Mouse (Mus musculus): ENCODE data around the gene Ncapg2.
A peak's percentile ranks its signal among the peaks of the same experiment; 100 is the strongest.

Gene Ncapg2

GRCm38 (mm10) chr12:116460379-116461065 is 55.3 kb downstream of the Ncapg2 start:
- no peak for DNase-seq

DNA sequence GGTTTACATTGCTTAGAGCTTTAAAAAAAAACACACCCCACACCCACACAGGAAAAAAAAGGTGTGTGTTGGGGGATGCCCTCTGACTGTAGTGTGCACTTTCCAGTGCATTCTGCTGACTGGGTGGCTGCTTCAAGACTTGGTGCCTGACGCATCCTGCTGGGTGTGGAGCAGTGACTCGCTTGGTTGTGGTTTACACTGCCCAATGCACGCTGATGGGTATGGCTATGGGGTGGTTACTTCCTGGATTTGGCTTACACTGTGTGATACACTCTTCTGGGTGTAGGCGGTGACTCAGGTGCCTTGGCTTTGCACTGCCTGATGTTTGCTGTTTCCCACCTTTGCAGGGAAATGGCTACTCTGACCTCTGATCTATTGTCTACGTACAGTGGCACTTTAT is 61.8 kb downstream of the Ncapg2 start:
- peak; percentile 25 for DNase-seq

DNA sequence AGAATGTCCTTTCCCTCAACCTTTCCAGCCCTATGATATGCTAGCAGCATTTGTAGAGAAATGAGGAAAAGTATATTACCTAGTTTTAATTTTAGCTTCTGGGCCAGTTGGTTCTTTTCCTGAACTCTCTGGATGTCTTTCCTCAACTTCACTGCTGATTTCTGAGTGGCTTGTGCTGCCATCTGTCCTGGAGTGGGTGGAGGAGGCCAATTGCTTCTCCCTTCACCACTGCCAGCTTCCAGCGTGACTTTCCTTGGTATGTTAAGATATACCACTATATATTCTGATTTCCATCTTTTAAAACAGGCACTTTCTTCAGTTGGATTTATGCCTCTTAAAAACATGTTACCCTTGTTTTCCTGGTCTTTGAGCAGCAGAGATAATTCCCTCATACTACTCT is 63.1 kb downstream of the Ncapg2 start:
- no peak for DNase-seq

- DNase-seq = no peak
Measured at GRCm38 (mm10) chr12:116469096-116469495, 63.9 kb downstream of the Ncapg2 start.

GRCm38 (mm10) chr12:116473264-116473663 is 68.1 kb downstream of the Ncapg2 start:
- DNase-seq = no peak

DNA sequence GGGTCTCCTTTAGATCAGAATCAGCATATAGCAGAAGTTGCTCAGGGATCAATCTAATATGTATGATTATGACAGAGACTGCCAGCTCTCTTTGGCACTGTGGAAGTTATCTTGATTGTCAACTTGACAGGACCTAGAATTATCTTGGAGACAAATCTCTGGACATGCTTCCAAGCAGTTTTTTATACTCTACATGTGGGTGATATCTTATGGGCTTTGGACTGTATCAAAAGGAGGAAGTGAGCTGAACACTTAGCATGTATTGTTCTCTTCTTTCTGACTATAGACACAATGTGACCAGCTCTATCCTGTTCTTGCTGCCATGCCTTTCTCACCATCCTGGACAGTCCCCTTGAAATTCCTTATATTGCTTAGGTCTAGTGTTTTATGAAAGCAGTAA is 68.6 kb downstream of the Ncapg2 start:
- DNase-seq = no peak

DNA sequence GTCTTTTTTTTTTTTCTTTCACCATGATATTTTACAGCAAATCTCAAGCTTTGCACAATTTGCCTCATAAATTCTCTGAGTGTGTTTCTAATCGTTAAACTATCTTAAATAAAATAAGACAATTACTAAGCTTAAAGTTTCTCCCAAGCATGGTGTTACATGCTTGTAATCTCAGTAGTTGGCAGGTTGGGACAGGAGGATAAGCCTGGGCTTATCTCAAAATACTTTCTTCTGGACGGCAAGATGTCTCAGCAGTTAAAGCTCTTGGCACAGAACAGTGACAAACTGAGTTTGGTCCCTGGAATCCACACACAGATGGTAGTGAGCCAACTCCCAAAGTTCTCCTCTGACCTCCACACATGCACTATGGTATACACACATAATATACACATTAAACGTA is 69.5 kb downstream of the Ncapg2 start:
- DNase-seq = no peak

DNA sequence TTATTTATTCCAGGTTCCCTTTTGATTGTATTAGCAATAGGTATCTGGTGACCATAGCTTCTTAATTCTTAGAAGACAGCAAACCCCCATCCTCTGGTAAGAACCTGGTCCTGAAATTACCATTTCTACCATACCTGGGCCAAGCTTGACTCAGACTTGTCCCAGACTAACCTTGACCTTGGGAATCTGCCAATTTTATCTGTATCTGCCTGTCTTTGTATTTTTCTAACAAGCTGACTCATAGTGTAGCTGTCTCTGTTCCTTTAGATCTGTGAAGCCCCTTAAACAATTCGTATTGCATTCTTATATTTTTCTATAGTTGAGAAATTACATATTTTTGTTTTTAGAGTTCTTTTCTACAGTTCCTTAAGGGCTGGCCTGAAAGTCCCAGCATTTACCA is 73.6 kb downstream of the Ncapg2 start:
- DNase-seq = no peak

GRCm38 (mm10) chr12:116481921-116482320 is 76.7 kb downstream of the Ncapg2 start:
- no peak for DNase-seq

GRCm38 (mm10) chr12:116483581-116483980 is 78.4 kb downstream of the Ncapg2 start:
- no peak for DNase-seq

DNA sequence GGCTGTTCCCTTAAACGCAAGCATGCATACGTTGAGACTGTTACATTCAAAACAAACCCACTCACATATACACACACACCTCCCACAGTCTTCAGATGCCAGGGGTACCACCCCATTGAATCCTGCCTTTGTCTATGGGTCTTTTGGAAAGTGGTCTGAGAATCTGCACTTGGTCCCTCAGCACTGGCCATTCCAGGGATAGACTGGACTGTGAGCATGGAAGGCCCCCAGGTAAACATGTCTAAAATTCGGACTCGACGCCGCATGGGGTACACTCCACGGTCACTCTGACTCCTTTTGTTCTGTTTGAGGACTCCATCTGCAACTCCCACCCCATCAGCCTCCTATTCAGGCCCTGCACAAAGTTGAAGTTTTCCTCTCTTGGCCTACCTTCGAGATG is 79.8 kb downstream of the Ncapg2 start:
- DNase-seq = no peak

GRCm38 (mm10) chr12:116485591-116486403 is 80.6 kb downstream of the Ncapg2 start, which contains the start of gene Ptprn2:
TSS of gene Ptprn2 (plus strand) at chr12:116485720.
- DNase-seq = peak; percentile 89

GRCm38 (mm10) chr12:116486404-116486730 is 81.2 kb downstream of the Ncapg2 start:
- no peak for DNase-seq

DNA sequence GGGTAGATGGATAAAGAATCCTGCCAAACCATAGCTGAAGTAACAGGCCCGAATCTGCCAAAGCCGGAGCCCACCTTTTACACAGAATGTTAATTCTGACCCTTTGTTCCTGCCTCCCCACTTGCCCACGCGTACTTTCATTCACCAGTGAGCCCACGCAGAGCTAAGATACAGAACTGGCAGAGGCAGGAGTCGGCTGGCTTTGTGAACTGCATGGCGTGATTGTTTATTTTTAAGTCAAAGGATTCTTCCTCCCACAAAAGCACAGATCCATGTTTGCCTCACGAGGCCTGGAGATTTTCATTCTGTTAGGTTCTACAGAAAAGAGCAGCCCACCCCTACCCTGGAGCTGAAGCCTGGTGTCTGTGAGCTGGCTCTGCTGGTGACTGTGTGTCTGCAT is 83.6 kb downstream of the Ncapg2 start:
- DNase-seq = no peak

GRCm38 (mm10) chr12:116490575-116491356 is 85.6 kb downstream of the Ncapg2 start:
- DNase-seq = no peak

GRCm38 (mm10) chr12:116498666-116499065 is 93.5 kb downstream of the Ncapg2 start:
- no peak for DNase-seq

DNA sequence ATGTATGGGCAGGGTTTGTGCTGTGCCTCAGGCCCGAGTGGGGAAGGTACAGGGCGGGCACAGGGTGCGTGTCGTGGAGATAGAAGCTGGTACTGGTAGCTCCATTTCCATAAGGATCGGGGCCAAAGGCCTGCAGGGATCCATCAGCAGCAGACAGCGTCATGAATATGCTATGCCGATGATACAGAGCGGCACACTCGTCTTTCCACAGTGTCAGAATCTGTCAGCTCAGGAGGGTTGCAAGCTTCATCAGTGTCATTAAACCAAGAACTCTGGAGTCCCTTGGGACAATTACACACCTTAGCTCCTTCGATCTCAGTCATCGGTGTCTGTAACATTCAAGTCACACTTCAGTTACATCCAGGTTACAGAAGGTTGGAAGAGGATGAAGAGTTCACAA is 95.5 kb downstream of the Ncapg2 start:
- no peak for DNase-seq

- no peak for DNase-seq
Measured at GRCm38 (mm10) chr12:116512482-116512881, 107.3 kb downstream of the Ncapg2 start.
